Mouse (Mus musculus): Measurements from ENCODE around the gene Olfr324. TPM values are rescaled to one million over a fixed set of nuclear protein-coding genes. Genes with fewer than 3 reads are reported as not detected.

Olfr324 gene
- polyA plus RNA-seq, 1 experiment from 2014 or later = not detected

DNA sequence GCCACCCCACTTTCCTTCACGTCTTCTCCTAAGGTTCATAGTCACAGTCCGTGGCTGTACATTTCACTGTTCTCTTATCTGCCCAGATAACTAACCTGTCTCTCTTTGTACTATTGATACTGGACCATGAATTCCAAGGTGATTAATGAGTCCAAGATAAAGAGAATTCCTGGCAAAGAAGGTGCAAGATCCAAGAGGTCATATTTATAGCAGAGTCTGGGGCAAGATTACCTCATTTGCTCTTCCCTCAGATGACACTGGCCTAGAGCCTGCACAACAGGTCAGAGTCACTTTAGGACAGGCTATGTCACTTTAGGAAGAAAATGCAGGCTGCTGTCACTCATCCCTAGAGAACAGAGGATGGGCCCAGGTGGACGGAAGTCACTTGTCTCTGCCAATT lies 10.3 kb downstream of the Olfr324 start:
- ATAC-seq (replicated peaks; ENCODE audit: low FRiP score) = no peak
- Histone ChIP-seq H3K27ac (no peak overlapping the region), H3K9ac (no peak overlapping the region), H3K36me3 (no peaks in the 10 kb centered on the region), H3K4me2 (no peak overlapping the region), H3K4me1 (no peaks in the 10 kb centered on the region), H3K4me3 (replicated peaks) (no peak overlapping the region), H3K9me3 (replicated peaks) (no peaks in the 10 kb centered on the region), H3K27me3 (no peaks in the 10 kb centered on the region)
- 75% methylated on average over 3 of the region's 3 CpGs for WGBS

- H3K4me2 ChIP-seq = no peak overlapping the region
Measured at GRCm38 (mm10) chr11:58606177-58606919, 11.4 kb downstream of the Olfr324 start.

GRCm38 (mm10) chr11:58607030-58607429 lies 12.1 kb downstream of the Olfr324 start:
- Histone ChIP-seq H3K4me1 (no peaks in the 10 kb centered on the region), H3K4me2 (no peak overlapping the region), H3K9ac (no peak overlapping the region), H3K4me3 (replicated peaks) (no peak overlapping the region), H3K9me3 (replicated peaks) (no peaks in the 10 kb centered on the region), H3K27me3 (no peaks in the 10 kb centered on the region), H3K36me3 (no peaks in the 10 kb centered on the region), H3K27ac (no peak overlapping the region)
- WGBS = 71% methylated on average over 6 of the region's 6 CpGs
- no peak for ATAC-seq (replicated peaks; ENCODE audit: low FRiP score)

More at GRCm38 (mm10) chr11:58606177-58606919, 11.4 kb downstream of the Olfr324 start:
- Histone ChIP-seq H3K4me1 (no peaks in the 10 kb centered on the region), H3K36me3 (no peaks in the 10 kb centered on the region), H3K9me3 (replicated peaks) (no peaks in the 10 kb centered on the region), H3K4me3 (replicated peaks) (no peak overlapping the region), H3K27ac (no peak overlapping the region), H3K9ac (no peak overlapping the region), H3K27me3 (no peaks in the 10 kb centered on the region)
- no peak for ATAC-seq (replicated peaks; ENCODE audit: low FRiP score)
- WGBS = 86% methylated on average over 12 of the region's 12 CpGs

DNA sequence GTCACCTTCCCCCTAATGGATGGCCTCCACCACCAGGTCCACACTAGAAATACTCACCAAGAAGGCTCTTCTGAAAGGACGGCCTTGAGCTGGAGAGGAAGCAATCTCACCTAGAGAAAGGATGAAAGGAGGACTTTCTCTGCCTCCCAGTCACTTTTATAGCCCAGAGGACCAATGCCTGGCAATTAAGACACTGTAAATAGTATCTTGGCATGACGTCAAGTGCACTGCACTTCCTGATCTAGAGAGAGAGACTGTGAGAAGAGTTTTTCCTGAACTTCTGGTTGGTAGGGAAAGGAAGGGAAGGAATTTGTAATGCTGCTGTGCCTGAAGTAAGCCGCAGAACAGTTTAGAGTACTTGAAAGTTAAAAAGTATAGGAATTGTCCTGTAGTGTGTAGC lies 18.4 kb downstream of the Olfr324 start:
- 46% methylated on average over 3 of the region's 3 CpGs for WGBS
- Histone ChIP-seq H3K9ac (no peak overlapping the region), H3K27ac (no peak overlapping the region), H3K27me3 (no peaks in the 10 kb centered on the region), H3K4me3 (replicated peaks) (no peak overlapping the region), H3K9me3 (replicated peaks) (no peaks in the 10 kb centered on the region), H3K4me2 (no peak overlapping the region), H3K4me1 (no peaks in the 10 kb centered on the region), H3K36me3 (no peaks in the 10 kb centered on the region)
- ATAC-seq (replicated peaks; ENCODE audit: low FRiP score) = no peak

DNA sequence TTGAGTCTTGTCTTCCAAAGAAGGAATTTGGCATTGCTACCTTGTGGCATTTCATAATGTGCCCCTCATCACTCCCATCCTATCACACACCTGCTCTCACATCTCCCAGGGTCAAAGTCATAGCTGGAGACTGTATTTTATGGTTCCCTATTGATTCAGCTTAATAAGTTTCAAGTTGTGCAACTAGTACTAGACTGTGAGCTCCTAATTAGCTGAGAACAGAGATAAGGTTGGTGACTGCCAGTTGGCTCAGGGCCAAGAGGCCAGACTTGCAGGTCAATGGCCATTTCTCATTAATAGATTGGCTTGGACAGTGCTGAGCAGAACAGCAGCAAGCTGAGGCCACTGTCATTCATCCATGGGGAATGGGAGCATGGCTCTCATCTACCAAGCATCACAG lies 19.6 kb downstream of the Olfr324 start:
- no peaks in the 10 kb centered on the region for H3K36me3 ChIP-seq
- no peak for ATAC-seq (replicated peaks; ENCODE audit: low FRiP score)
- no peak overlapping the region for H3K9ac ChIP-seq

DNA sequence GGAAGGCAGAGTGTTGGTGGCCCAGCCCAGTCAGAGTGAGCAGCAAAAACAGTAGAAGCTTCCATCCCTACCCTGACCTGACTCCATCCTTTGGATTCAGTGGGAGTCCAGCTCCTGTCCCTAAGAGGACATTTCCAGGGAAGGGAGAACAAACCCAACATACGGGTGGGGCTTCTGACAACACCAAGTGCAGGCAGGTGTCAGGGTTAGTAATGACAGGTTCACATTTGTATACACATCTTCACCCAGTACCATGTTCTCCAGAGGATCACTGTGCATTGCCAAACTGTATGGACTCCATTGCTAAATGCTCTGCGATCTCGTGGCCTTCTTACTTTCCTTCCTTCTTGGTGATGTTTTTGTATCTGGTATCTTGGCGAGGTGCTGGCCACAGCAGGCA lies 21.1 kb downstream of the Olfr324 start, which contains the start of gene 2210407C18Rik:
Gene 2210407C18Rik (minus strand): TSS at position 101 of the 400 bp plus-strand sequence.
- ATAC-seq (replicated peaks; ENCODE audit: low FRiP score) = no peak
- Histone ChIP-seq H3K27me3 (no peaks in the 10 kb centered on the region), H3K27ac (no peak within 1 kb of the TSS), H3K9ac (no peak within 1 kb of the TSS), H3K4me2 (no peak within 1 kb of the TSS), H3K9me3 (replicated peaks) (no peaks in the 10 kb centered on the region), H3K36me3 (no peaks in the 10 kb centered on the region), H3K4me1 (no peaks in the 10 kb centered on the region), H3K4me3 (replicated peaks) (no peak within 1 kb of the TSS)
- 88% methylated on average over 4 of the region's 4 CpGs for WGBS

More for the DNA sequence above, 19.6 kb downstream of the Olfr324 start:
- Histone ChIP-seq H3K9me3 (replicated peaks) (no peaks in the 10 kb centered on the region), H3K27ac (no peak overlapping the region), H3K27me3 (no peaks in the 10 kb centered on the region), H3K4me1 (no peaks in the 10 kb centered on the region), H3K4me3 (replicated peaks) (no peak overlapping the region), H3K4me2 (no peak overlapping the region)

GRCm38 (mm10) chr11:58618369-58618768 lies 23.5 kb downstream of the Olfr324 start:
- no peaks in the 10 kb centered on the region for H3K27me3 ChIP-seq
- no peaks in the 10 kb centered on the region for H3K36me3 ChIP-seq
- no peak overlapping the region for H3K9ac ChIP-seq
- no peak overlapping the region for H3K27ac ChIP-seq
- WGBS = 69% methylated on average over 3 of the region's 3 CpGs
- H3K4me2 ChIP-seq = no peak overlapping the region
- no peak overlapping the region for H3K4me3 ChIP-seq (replicated peaks)
- no peaks in the 10 kb centered on the region for H3K9me3 ChIP-seq (replicated peaks)
- H3K4me1 ChIP-seq = no peaks in the 10 kb centered on the region
- no peak for ATAC-seq (replicated peaks; ENCODE audit: low FRiP score)

- Histone ChIP-seq H3K9me3 (replicated peaks) (no peaks in the 10 kb centered on the region), H3K27me3 (no peaks in the 10 kb centered on the region), H3K27ac (no peak overlapping the region), H3K9ac (no peak overlapping the region), H3K4me2 (no peak overlapping the region), H3K4me1 (no peaks in the 10 kb centered on the region), H3K36me3 (no peaks in the 10 kb centered on the region), H3K4me3 (replicated peaks) (no peak overlapping the region)
- WGBS = 79% methylated on average over 6 of the region's 6 CpGs
- ATAC-seq (replicated peaks; ENCODE audit: low FRiP score) = no peak
Measured at GRCm38 (mm10) chr11:58618793-58619192, 23.9 kb downstream of the Olfr324 start.

DNA sequence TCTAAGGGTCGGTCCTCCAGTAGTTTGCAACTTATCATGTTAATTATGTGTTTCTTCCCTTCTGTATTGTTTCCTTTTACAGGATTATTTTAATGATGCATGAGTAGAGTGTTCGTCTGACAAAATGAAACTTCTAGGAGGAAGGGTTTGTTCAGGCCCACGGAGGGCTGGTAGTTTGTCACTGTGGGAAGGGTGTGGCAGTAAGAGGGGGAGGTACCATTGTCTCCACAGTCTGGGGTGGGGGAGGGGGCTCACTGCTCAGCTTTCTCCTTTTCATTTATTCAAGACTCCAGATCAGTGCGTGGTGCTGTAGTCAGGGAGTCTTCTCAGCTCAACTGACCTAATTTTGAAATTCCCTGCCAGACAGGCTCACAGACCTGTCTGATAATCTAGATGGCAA lies 31.2 kb downstream of the Olfr324 start:
- no peaks in the 10 kb centered on the region for H3K36me3 ChIP-seq
- H3K4me2 ChIP-seq = no peak overlapping the region
- 44% methylated on average over 4 of the region's 4 CpGs for WGBS
- H3K9ac ChIP-seq = no peak overlapping the region
- no peak for ATAC-seq (replicated peaks; ENCODE audit: low FRiP score)
- H3K4me3 ChIP-seq (replicated peaks) = no peak overlapping the region
- no peaks in the 10 kb centered on the region for H3K9me3 ChIP-seq (replicated peaks)
- H3K4me1 ChIP-seq = no peaks in the 10 kb centered on the region
- no peaks in the 10 kb centered on the region for H3K27me3 ChIP-seq
- no peak overlapping the region for H3K27ac ChIP-seq

DNA sequence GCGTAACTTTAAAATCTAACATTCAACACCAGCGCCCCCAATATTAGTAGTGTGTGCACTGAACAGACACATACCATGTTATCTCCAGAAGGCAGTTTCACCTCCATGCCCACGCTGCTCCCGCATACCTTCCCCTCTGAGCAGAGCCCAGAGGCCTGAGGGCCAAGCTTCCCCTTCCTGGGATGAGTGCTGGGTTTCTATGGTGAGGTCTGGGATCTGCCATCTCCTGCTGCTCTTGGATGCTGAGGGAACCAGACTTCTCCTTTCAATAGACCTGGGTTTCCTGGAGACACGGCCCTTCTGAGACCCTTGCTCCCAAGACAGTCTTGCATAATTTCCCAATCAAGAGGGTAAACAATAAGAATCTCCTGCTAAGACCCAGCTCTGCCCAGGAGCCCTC lies 35.5 kb downstream of the Olfr324 start, which contains the start of gene Olfr323:
Gene Olfr323 (minus strand): TSS at position 101 of the 400 bp plus-strand sequence.
- no peak for ATAC-seq (replicated peaks; ENCODE audit: low FRiP score)
- no peak within 1 kb of the TSS for H3K4me3 ChIP-seq (replicated peaks)
- H3K9me3 ChIP-seq (replicated peaks) = no peaks in the 10 kb centered on the region
- H3K36me3 ChIP-seq = no peaks in the 10 kb centered on the region
- H3K4me2 ChIP-seq = no peak within 1 kb of the TSS
- H3K9ac ChIP-seq = no peak within 1 kb of the TSS
- H3K27me3 ChIP-seq = 0 out of 2 replicates have a peak, but pooled peaks cover 5% of the 10 kb centered on the region
- no peak within 1 kb of the TSS for H3K27ac ChIP-seq
- no peaks in the 10 kb centered on the region for H3K4me1 ChIP-seq
- WGBS = 75% methylated on average over 5 of the region's 5 CpGs

DNA sequence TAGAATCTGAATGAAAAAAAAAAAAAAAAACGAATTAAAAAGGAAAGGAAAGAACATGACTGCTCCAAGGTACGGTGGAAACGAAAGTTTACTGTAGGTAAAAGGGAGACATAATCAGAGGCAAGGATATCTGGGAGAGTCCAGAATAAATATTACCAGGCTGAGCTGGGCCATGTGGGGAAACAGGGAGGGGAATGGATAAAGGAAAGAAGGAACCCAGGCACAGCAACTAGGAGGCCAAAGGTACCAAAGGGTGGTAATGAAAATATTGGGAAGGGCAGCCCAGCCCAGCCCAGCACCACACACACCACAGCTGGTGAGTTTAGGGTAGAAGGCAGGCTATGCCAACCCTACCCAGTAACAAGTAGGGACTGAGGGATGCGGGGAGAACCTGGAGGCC lies 40.0 kb downstream of the Olfr324 start:
- ATAC-seq (replicated peaks; ENCODE audit: low FRiP score) = no peak
- Histone ChIP-seq H3K36me3 (no peaks in the 10 kb centered on the region), H3K4me3 (replicated peaks) (no peak overlapping the region), H3K9ac (no peak overlapping the region), H3K4me1 (no peaks in the 10 kb centered on the region), H3K27ac (no peak overlapping the region), H3K9me3 (replicated peaks) (no peaks in the 10 kb centered on the region), H3K27me3 (peaks cover 31% of the 10 kb centered on the region), H3K4me2 (no peak overlapping the region)
- WGBS = 65% methylated on average over 4 of the region's 4 CpGs

DNA sequence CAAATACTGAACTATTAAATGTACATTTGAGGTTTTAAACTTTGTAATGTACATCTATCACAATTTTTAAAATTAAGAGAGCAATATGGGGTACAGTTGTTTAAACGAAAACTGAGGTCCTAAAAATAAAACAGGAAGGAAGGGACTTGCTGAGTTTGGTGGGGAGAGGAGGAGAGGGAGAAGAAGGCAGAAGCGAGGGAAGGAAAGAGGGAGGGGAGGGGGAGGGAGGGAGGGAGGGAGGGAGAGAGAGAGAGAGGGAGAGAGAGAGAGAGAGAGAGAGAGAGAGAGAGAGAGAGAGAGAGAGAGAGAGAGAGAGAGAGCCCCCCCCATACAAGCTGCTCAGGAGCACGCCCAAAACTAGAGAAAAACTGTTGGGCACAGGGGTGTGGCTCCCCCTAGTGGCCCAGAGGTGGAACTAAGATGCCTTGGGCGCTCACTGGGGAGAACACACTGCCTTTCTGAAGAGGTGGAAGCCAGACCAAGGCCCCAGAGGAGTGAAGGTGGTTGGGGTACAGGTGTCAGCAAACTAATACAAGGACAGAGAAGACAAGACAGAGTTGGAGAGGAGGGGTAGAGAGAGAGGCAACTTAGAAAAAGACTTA lies 41.6 kb downstream of the Olfr324 start:
- H3K4me1 ChIP-seq = peaks cover 11% of the 10 kb centered on the region
- 19% methylated on average over 3 of the region's 4 CpGs for WGBS
- ATAC-seq (replicated peaks; ENCODE audit: low FRiP score) = no peak; the same call in 1 of the 2 replicates
- peaks cover 47% of the 10 kb centered on the region for H3K27me3 ChIP-seq
- no peak overlapping the region for H3K9ac ChIP-seq
- H3K4me2 ChIP-seq = no peak overlapping the region
- H3K36me3 ChIP-seq = no peaks in the 10 kb centered on the region
- H3K4me3 ChIP-seq (replicated peaks) = no peak overlapping the region
- H3K27ac ChIP-seq = no peak overlapping the region
- no peaks in the 10 kb centered on the region for H3K9me3 ChIP-seq (replicated peaks)
